Mouse (Mus musculus): Measurements from ENCODE around the gene Cacna2d1.

DNA sequence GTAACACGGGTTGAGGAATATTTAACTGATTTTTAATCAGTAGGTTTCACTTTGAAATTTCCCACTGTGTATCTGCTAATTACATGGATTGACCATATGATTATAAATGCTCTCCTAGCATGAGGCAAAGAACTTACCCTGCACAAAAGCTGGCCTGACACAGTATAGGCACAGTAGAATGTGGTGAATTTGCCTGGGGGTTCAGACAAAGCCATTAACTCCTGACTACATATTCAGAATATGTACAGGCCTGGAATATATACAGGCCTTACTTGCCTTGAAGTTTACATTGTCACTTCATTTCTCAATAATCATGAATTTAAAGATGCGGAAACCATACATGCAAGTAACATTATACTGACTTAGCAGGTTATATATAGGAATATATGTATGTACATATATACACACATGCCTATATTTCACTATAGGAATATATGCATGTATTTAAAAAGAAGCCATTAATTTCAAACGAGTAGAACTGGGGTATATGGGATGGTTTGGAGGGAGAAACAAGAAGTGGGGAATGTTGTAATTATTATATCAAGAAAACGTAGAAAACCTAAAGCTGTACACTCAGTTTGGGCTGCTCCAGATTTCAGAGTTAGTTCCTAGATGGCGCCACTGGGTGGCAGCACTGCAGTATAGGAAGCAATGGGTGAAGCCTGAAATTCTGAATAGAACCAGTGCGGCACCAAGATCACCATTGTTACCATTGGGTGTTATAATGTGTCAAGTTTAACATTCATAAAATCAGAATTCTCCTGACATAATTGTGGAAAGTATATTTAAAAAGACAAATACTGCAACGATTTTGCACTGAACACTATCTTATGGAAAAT, 374.9 kb downstream of the Cacna2d1 start:
- no peak for TF ChIP-seq TCF3 (IDR thresholded peaks at IDR 0.05; ENCODE audit: insufficient read length, low read depth)
- TF ChIP-seq POLR2A (IDR thresholded peaks at IDR 0.05; ENCODE audit: insufficient read length, low read depth), result no peak
- TF ChIP-seq MYOG (IDR thresholded peaks at IDR 0.05; ENCODE audit: control insufficient read depth in 1 of 3, insufficient read depth in 1 of 3, insufficient read length in 2 of 3, low read depth in 2 of 3), result no peak
- TF ChIP-seq MYOD1 (IDR thresholded peaks at IDR 0.05; ENCODE audit: control insufficient read depth in 1 of 3, insufficient read length in 2 of 3, low read depth in 2 of 3), result no peak
